Mouse (Mus musculus) brain, embryonic 14.5 days (tissue): ENCODE results near the gene Gm4070. TPM values are rescaled to one million over a fixed set of nuclear protein-coding genes. Genes with fewer than 3 reads are reported as not detected.
"Not testable (repeated sequence)": the region's sequence is repeated elsewhere in the genome, so short reads cannot be mapped to it uniquely, and the experiment has no call there.

ENCODE experiments used
- DNase-seq: peaks from one replicate; pipeline ENCODE4 v3.0.0-alpha.2; 2011; ENCODE audit warnings: low read depth
- polyA plus RNA-seq: library from polyadenylated mRNA; depleted of rRNA; stranded (reverse); fragments of >200 nt; gene quantifications from 2 replicates; pipeline ENCODE4 v1.2.3, GENCODE M21; 2012; rRNA removed

The Gm4070 gene
- polyA plus RNA-seq = 0.15 and 0.18 TPM in 2 replicates

DNA sequence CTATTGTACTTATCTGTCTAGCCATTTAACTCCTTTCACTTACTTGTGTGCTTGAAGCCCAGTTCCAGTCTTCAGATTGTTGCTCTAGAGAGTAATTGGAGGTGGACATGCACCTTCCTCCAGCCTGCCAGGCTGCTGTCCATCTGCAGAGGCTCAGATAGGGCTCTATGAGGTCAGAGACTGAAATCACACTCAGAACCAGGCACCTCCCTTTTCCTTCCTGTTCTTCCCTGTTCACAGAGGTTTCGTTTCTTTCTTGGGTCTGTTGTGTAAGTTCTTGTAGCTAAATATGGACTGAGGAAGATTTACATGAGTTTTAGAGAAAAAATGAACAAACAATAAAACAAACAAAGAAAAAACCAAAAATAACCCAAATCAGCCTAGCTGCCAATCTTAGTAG lies at the start of gene Gm4070:
TSS of gene Gm4070 (minus strand) at position 156 of the 400 bp plus-strand sequence.
- not testable (repeated sequence) for DNase-seq

DNA sequence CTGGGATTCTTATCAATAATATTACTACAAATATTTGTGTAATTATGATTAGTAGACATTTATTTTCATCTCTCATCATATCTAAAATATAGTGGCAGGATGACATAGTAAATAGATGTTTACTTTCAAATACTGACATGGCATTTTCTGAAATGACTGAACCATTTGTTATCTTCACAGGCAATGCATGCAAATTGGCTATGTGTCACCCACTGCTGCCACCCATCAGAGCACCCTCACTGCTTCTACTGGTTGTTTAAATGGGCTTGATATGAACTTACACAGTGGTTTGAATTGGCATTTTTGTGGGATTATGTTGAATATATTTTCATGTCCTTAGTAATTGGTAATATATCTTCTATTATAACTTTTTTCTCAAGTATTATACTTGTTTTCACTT lies 773 bp upstream of the Gm4070 start:
- not testable (repeated sequence) for DNase-seq

DNA sequence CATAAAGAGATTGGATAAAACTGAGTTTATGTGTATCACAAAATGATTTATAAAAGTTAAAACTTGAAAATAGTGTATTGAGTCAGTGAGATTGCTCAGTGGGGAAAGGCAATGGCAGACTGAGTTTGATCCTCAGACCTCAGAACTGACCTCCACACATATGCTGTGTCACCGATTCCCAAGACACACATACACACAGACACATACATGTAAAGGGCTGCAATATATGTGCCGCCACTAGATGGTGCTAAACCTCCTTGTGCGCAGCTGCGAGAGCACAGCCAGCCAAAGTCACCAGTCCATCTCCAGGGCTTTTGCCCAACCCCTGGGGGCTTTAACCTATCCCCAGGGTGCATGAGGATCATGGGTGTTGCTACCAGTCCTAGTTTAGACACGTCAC lies 1.4 kb downstream of the Gm4070 start:
- not testable (repeated sequence) for DNase-seq

DNA sequence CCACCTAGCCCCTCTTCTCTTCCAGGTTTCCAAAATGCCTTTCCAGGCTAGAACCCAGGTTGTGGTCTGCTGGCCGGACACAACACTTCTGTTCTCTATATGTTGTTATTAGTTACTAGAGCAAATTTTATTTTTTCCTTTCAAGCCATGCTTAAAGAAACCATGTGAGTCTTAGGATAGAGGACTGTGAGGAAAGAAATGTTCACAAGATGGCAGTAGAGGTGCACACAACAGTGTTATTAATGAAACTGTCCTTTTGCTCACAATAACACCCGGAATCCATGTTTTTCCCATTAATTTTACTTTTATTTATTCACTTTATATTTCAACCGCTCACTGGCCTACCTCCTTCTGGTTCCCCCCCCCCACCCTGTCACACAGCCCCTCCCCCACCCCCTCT lies 8.5 kb downstream of the Gm4070 start:
- not testable (repeated sequence) for DNase-seq

DNA sequence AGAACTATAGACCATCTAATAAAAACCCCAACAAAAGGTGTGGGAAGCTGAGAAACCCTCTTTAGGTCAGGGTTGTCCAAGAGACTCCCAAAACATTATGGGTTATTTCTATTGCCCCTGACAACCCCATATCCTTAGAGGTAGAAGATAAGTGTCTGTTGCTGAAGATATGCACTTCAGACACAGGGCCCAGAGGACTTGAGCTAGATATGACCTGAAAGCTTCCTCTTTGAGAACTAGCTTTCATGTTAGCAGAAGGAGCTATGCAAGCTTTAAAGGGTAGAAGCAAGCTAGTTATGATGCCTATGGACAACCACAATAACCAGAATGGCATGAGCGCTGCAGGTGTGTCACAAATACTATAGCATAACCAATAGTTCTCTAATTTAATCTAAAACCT lies 21.6 kb downstream of the Gm4070 start:
- DNase-seq = not testable (repeated sequence)

DNA sequence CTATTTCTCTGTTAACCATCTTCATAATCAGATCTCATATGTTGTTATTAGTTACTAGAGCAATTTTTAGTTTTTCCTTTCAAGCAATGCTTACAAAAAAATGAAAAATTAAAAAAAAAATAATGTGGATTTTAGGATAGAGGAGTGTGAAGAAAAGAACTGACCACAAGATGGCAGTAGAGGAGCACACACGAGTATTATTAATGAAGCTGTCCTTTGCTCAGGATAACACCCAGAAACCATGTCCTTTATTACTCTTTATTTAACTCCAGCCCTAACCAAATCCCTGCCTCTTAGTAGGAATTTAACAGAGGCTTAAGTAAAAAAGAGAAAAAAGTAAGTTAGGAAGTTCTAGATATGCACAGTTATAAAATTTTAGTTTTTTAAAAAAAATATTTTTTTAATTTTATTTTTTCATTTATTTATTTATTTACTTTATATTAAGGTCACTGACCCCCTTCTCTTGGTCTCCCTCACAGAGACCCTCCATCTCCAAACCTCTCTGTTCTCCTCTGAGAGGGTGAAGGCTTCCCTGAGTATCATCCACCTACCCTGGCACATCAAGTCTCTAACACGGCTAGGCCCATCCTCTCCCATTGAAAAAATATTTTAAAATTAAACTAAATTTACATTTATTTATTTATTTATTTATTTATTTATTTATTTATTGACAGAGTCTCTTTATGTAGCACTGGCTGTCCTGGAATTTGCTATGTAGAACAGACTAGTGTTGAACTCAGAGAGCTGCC lies 70.0 kb downstream of the Gm4070 start:
- DNase-seq = not testable (repeated sequence)

DNA sequence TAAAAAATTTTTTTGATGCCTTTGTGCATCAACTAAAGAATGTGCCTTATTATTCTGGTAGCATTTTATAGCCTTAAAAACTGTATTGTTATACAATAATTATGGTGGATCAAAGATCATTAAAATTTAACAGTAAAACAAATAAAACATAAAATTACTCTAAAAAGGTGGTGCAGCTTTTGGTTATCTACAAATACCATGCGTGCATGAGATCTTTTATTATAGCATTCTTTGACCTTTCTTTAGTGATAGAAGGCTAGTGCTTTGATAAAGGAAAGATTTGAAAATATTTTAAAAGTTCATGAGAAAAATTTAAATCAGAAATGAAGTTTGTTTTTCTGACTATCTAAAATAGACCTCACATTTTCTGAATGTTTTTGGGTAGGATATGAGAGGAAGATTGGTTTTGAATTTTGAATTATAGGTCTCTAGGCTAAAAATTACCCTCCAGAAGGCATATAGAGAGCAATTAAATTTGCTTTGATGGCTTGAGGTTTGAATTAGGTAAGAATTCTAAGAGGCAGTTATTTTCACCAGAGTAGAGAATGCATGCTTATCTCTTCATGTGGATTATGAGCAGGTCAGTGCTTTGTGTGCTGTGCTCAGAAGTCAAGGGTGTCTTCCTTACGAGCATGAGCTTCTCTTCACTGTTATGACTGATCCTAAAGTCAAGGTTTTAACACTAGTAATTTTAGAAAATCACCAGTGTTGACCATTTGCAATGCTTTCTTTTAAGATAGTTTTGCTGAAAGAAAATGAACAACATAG lies 73.9 kb downstream of the Gm4070 start:
- DNase-seq = not testable (repeated sequence)

DNA sequence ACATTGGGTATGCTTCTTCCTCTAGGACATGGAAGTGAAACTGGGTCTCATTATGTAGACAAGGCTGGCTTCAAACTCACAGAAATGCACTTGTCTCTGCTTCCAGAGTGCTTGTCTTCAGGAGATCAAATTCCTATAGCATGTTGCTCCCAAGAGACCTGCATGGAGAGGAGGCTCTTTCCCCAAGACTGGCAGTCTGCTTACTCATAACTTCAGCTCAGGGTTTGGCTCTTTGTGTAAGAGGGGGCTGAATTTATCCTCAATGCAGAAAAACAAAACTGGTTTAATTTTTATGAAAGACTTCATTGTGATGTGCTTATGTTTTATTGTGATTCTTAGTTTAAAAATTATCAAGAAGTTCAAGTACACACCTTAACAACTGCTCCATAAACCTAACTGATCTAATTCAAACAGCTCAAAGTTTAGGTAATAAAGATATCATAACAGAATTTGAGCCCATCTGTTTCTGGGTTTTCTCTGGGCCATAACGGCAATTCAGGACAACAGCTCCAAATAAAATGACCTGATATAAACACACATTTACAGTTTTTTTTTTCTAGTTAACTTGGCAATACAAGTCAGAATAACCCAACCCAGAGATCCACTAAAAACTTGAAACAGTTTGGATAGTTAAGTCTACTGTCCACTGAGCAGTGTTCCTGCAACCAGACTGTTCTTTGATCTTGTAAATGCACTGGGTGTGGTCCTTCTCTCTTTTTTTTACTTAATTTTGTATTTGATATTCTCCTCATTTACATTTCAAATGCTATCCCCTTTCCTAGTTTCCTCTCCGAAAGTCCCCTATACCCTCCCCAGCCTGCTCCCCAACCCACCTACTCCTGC lies 97.8 kb downstream of the Gm4070 start:
- not testable (repeated sequence) for DNase-seq

Other genes with a start within 250 kb of the Gm4070 start
- gene Ilk, start 217.4 kb downstream of the Gm4070 start, polyA plus RNA-seq = 175 and 199 TPM in 2 replicates
- gene Rrp8, start 216.6 kb downstream of the Gm4070 start, polyA plus RNA-seq = 15.7 and 17.8 TPM in 2 replicates
- gene Taf10, start 209.6 kb downstream of the Gm4070 start, polyA plus RNA-seq = 204 and 302 TPM in 2 replicates
- gene Tpp1, start 201.7 kb downstream of the Gm4070 start, polyA plus RNA-seq = 42.8 and 48.1 TPM in 2 replicates
- gene Dchs1, start 166.3 kb downstream of the Gm4070 start, polyA plus RNA-seq = 68.6 and 87.4 TPM in 2 replicates
- gene Mrpl17, start 142.9 kb downstream of the Gm4070 start, polyA plus RNA-seq = 165 and 185 TPM in 2 replicates